Mouse (Mus musculus) thymus, adult 18-20 months (tissue): ENCODE data around the gene Arhgap22.

ENCODE experiments used
- DNase-seq, 2 experiments: peaks; one replicate each; pipeline ENCODE4 v3.0.0; 2022; ENCODE audit warnings: mixed read lengths in 2 of 2

The Arhgap22 gene

GRCm38 (mm10) chr14:33215163-33215562 is 1.3 kb downstream of the Arhgap22 start:
- no peak for DNase-seq

GRCm38 (mm10) chr14:33216343-33217208 is 2.8 kb downstream of the Arhgap22 start:
- no peak for DNase-seq

GRCm38 (mm10) chr14:33225235-33225634 is 11.4 kb downstream of the Arhgap22 start:
- no peak for DNase-seq

- no peak for DNase-seq
Measured at GRCm38 (mm10) chr14:33230672-33231071, 16.8 kb downstream of the Arhgap22 start.

- DNase-seq: no peak
Measured at GRCm38 (mm10) chr14:33231311-33231710, 17.5 kb downstream of the Arhgap22 start.

- no peak for DNase-seq
Measured at GRCm38 (mm10) chr14:33232048-33232447, 18.2 kb downstream of the Arhgap22 start.

- DNase-seq: no peak
Measured at GRCm38 (mm10) chr14:33235661-33236060, 21.8 kb downstream of the Arhgap22 start.

- DNase-seq: no peak
Measured at GRCm38 (mm10) chr14:33240400-33240799, 26.6 kb downstream of the Arhgap22 start.

- no peak for DNase-seq
Measured at GRCm38 (mm10) chr14:33243261-33243660, 29.4 kb downstream of the Arhgap22 start.

- DNase-seq: no peak
Measured at GRCm38 (mm10) chr14:33244519-33244918, 30.7 kb downstream of the Arhgap22 start.

GRCm38 (mm10) chr14:33244946-33245345 is 31.1 kb downstream of the Arhgap22 start:
- no peak for DNase-seq

GRCm38 (mm10) chr14:33246476-33246875 is 32.6 kb downstream of the Arhgap22 start:
- DNase-seq: no peak

- peak in 1 of 2 experiments; percentile 6 for DNase-seq
Measured at GRCm38 (mm10) chr14:33247623-33248022, 33.8 kb downstream of the Arhgap22 start.

GRCm38 (mm10) chr14:33248741-33249140 is 34.9 kb downstream of the Arhgap22 start:
- DNase-seq: no peak

- DNase-seq: no peak
Measured at GRCm38 (mm10) chr14:33250215-33250939, 36.6 kb downstream of the Arhgap22 start.

- DNase-seq: no peak
Measured at GRCm38 (mm10) chr14:33250956-33251745, 37.3 kb downstream of the Arhgap22 start.

- DNase-seq: no peak
Measured at GRCm38 (mm10) chr14:33258256-33258655, 44.4 kb downstream of the Arhgap22 start.

- DNase-seq: no peak
Measured at GRCm38 (mm10) chr14:33260131-33260530, 46.3 kb downstream of the Arhgap22 start.

- DNase-seq: no peak
Measured at GRCm38 (mm10) chr14:33264795-33265194, 51.0 kb downstream of the Arhgap22 start.

GRCm38 (mm10) chr14:33276240-33276639 is 62.4 kb downstream of the Arhgap22 start:
- DNase-seq: no peak

- no peak for DNase-seq
Measured at GRCm38 (mm10) chr14:33278374-33278773, 64.5 kb downstream of the Arhgap22 start.

- no peak for DNase-seq
Measured at GRCm38 (mm10) chr14:33280921-33281320, 67.1 kb downstream of the Arhgap22 start.

- no peak for DNase-seq
Measured at GRCm38 (mm10) chr14:33282447-33282846, 68.6 kb downstream of the Arhgap22 start.
